Mouse (Mus musculus): ENCODE data around the gene Kcnk18.
A peak's percentile ranks its signal among the peaks of the same experiment; 100 is the strongest.

DNA sequence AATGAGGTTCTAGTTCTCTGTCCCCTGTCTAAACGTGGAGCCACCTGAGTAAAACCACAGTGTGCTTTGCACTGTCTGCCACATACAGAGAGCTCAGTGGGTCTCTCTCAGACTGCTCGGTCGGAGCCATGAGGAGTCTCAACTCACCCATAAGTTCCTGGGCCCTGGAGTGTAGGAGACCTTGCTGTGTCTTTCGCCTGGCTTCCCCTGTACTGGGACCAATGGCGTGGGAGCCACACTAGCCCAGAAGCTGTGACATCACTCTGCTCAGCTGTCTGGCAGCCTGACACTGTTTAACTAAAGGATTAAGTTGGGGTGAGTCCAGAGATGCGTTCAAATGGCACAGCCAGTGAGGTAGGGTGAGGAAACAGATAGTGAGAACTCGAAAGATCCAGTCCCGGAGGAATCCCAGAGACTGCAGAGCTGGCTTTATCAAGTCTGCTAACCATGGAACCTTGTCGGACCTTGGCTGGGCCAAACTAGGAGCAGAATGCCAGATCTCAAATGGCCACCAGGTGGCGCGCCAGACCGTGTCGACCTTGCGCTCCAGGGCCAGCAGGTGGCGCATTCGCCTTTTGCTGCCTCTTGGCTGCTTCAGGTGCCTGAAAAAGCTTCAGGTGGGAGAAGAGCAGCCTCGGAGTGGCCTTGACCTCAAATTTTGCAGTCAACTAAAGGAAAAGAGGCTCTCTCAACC lies 20.3 kb downstream of the Kcnk18 start:
- peak; percentile 100; the same call in 1 of the 2 replicates for TF ChIP-seq CTCF (conservative IDR thresholded peaks at IDR 0.05; ENCODE audit: insufficient read depth, insufficient read length, low read depth, low read length)
- no peak for TF ChIP-seq POLR2A (IDR thresholded peaks at IDR 0.05; ENCODE audit: low read depth, low read length)
